Mouse (Mus musculus): Measurements from ENCODE around the gene Col8a2. TPM values are rescaled to one million over a fixed set of nuclear protein-coding genes. Genes with fewer than 3 reads are reported as not detected.

Col8a2 gene
- polyA plus RNA-seq, 1 experiment from 2014 or later, result 1.4 TPM

DNA sequence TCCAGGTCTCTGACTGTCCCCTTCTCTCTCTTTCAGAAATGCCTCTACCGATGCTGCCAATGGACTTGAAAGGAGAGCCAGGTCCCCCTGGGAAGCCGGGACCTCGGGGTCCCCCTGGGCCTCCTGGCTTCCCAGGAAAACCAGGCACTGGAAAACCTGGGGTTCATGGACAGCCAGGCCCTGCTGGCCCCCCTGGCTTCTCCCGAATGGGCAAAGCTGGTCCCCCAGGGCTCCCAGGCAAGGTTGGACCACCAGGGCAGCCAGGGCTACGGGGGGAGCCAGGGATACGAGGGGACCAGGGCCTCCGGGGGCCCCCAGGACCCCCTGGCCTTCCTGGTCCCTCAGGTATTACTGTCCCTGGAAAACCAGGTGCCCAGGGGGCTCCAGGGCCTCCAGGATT, 23.8 kb downstream of the Col8a2 start:
- H3K4me1 ChIP-seq (ENCODE audit: control insufficient read depth, insufficient read depth, low read length), result 0 out of 2 replicates have a peak, but pooled peaks cover 2% of the 10 kb centered on the region
- no peak for DNase-seq (ENCODE audit: low spot score)
- WGBS, result 80% methylated on average over 7 of the region's 7 CpGs
- H3K4me2 ChIP-seq (ENCODE audit: low read depth, severe bottlenecking), result no peak overlapping the region
- H3K27me3 ChIP-seq (ENCODE audit: control insufficient read depth, insufficient read depth, low read length), result no peaks in the 10 kb centered on the region
- H3K9me3 ChIP-seq (ENCODE audit: control insufficient read depth, low read length), result no peaks in the 10 kb centered on the region
- H3K4me3 ChIP-seq (ENCODE audit: low read depth, low read length), result no peak overlapping the region
- H3K36me3 ChIP-seq (ENCODE audit: control insufficient read depth, insufficient read depth, low read length), result no peaks in the 10 kb centered on the region; the same call in none of the 2 replicates
- H3K27ac ChIP-seq (replicated peaks; ENCODE audit: low read depth, low read length), result no peak overlapping the region
- no peak overlapping the region for H3K9ac ChIP-seq (ENCODE audit: low read length)
- ATAC-seq (ENCODE audit: insufficient number of reproducible peaks, low FRiP score, low TSS enrichment, low read depth), result no peak

DNA sequence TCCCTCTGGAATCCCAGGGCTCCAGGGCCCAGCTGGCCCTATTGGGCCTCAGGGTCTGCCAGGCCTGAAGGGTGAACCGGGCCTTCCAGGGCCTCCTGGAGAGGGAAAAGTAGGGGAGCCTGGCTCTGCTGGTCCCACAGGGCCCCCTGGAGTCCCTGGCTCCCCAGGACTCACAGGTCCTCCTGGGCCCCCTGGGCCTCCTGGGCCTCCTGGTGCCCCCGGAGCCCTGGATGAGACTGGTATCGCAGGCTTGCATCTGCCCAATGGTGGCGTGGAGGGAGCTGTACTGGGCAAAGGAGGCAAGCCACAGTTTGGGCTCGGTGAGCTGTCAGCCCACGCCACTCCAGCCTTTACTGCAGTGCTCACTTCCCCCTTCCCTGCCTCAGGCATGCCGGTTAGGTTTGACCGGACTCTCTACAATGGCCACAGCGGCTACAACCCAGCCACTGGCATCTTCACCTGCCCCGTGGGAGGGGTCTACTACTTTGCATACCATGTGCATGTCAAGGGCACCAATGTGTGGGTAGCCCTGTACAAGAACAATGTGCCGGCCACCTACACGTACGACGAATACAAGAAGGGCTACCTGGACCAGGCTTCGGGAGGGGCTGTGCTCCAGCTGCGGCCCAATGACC, 25.1 kb downstream of the Col8a2 start:
- H3K4me1 ChIP-seq (ENCODE audit: control insufficient read depth, insufficient read depth, low read length), result 0 out of 2 replicates have a peak, but pooled peaks cover 2% of the 10 kb centered on the region
- 89% methylated on average over 16 of the region's 16 CpGs for WGBS
- H3K4me2 ChIP-seq (ENCODE audit: low read depth, severe bottlenecking), result no peak overlapping the region
- DNase-seq (ENCODE audit: low spot score) (no peak), ATAC-seq (ENCODE audit: insufficient number of reproducible peaks, low FRiP score, low TSS enrichment, low read depth) (no peak)
- no peak overlapping the region for H3K27ac ChIP-seq (replicated peaks; ENCODE audit: low read depth, low read length)
- H3K27me3 ChIP-seq (ENCODE audit: control insufficient read depth, insufficient read depth, low read length), result no peaks in the 10 kb centered on the region
- H3K9me3 ChIP-seq (ENCODE audit: control insufficient read depth, low read length), result no peaks in the 10 kb centered on the region
- H3K36me3 ChIP-seq (ENCODE audit: control insufficient read depth, insufficient read depth, low read length), result peaks cover 12% of the 10 kb centered on the region
- H3K9ac ChIP-seq (ENCODE audit: low read length), result no peak overlapping the region
- no peak overlapping the region for H3K4me3 ChIP-seq (ENCODE audit: low read depth, low read length)

DNA sequence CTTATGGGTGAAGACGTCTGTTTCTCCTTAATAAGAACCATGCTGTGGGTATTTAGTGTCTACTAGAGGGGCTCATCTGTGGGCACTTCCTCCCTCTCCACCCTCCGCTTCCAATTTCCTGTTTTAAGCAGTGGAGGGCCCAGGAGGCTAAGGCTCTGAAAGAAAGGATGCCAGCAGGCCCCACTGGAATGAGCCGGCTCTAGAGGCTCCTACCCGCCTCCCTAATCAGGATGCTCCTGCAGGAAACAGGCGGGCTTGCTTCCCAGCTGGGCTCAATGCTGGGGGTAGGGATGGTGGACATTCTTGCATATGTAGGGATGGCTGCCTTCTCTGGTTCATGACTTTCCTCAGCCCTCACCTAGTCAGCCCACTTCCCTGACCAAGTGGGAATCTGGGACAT, 26.6 kb downstream of the Col8a2 start:
- 0 out of 2 replicates have a peak, but pooled peaks cover 2% of the 10 kb centered on the region for H3K4me1 ChIP-seq (ENCODE audit: control insufficient read depth, insufficient read depth, low read length)
- DNase-seq (ENCODE audit: low spot score) (no peak), ATAC-seq (ENCODE audit: insufficient number of reproducible peaks, low FRiP score, low TSS enrichment, low read depth) (no peak)
- no peak overlapping the region for H3K4me2 ChIP-seq (ENCODE audit: low read depth, severe bottlenecking)
- WGBS, result 25% methylated on average over 5 of the region's 5 CpGs
- no peak overlapping the region for H3K4me3 ChIP-seq (ENCODE audit: low read depth, low read length)
- H3K27me3 ChIP-seq (ENCODE audit: control insufficient read depth, insufficient read depth, low read length), result no peaks in the 10 kb centered on the region
- peaks cover 19% of the 10 kb centered on the region for H3K36me3 ChIP-seq (ENCODE audit: control insufficient read depth, insufficient read depth, low read length)
- H3K9ac ChIP-seq (ENCODE audit: low read length), result no peak overlapping the region
- H3K27ac ChIP-seq (replicated peaks; ENCODE audit: low read depth, low read length), result no peak overlapping the region
- no peaks in the 10 kb centered on the region for H3K9me3 ChIP-seq (ENCODE audit: control insufficient read depth, low read length)

DNA sequence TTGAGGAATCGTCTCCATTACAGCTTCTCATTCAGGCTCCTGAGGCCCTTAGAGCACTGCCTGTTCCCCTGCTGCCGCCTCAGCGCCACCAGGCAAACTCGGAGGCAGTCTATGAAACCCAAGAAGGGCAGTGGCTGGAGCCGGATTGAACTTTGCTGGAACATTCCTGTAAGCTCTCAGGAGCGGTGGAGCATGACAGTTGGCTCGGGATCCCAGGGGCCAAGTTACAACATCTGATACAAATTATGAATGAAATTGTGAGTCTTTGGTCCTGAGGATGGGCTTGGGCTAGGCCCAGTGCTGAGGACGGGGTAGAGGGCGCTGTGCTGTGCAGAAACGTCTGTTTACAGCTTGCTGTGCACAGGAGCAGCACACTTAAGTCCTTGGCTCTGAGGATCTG, 27.8 kb downstream of the Col8a2 start:
- no peaks in the 10 kb centered on the region for H3K27me3 ChIP-seq (ENCODE audit: control insufficient read depth, insufficient read depth, low read length)
- H3K9ac ChIP-seq (ENCODE audit: low read length), result no peak overlapping the region
- peak; percentile 40 for DNase-seq (ENCODE audit: low spot score)
- ATAC-seq (ENCODE audit: insufficient number of reproducible peaks, low FRiP score, low TSS enrichment, low read depth), result no peak
- H3K4me1 ChIP-seq (ENCODE audit: control insufficient read depth, insufficient read depth, low read length), result 0 out of 2 replicates have a peak, but pooled peaks cover 2% of the 10 kb centered on the region
- no peak overlapping the region for H3K4me2 ChIP-seq (ENCODE audit: low read depth, severe bottlenecking)
- H3K36me3 ChIP-seq (ENCODE audit: control insufficient read depth, insufficient read depth, low read length), result peaks cover 20% of the 10 kb centered on the region
- H3K4me3 ChIP-seq (ENCODE audit: low read depth, low read length), result no peak overlapping the region
- H3K9me3 ChIP-seq (ENCODE audit: control insufficient read depth, low read length), result no peaks in the 10 kb centered on the region
- WGBS, result 54% methylated on average over 10 of the region's 10 CpGs
- H3K27ac ChIP-seq (replicated peaks; ENCODE audit: low read depth, low read length), result no peak overlapping the region

DNA sequence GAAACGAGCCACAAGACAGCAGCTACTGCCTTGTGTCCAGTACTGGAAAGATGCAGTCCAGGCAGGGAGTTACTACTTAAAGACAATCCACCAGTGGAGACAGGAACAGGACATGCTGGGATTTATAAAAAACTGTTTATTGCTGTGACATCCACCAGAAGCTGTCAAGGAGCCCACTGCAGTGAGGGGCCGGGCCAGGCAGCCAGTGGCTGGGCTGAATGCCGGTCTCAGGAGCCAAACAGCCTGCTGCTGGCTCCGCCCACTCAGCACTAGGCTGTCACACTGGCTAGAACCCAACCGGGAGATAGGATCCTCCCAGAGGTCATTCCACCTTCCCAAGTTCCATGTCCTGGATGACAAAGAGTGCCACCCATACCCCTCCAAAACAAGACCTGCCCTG, 29.3 kb downstream of the Col8a2 start:
- no peak overlapping the region for H3K4me2 ChIP-seq (ENCODE audit: low read depth, severe bottlenecking)
- peaks cover 20% of the 10 kb centered on the region for H3K36me3 ChIP-seq (ENCODE audit: control insufficient read depth, insufficient read depth, low read length)
- H3K27me3 ChIP-seq (ENCODE audit: control insufficient read depth, insufficient read depth, low read length), result no peaks in the 10 kb centered on the region
- no peak overlapping the region for H3K27ac ChIP-seq (replicated peaks; ENCODE audit: low read depth, low read length)
- 49% methylated on average over 5 of the region's 5 CpGs for WGBS
- H3K9me3 ChIP-seq (ENCODE audit: control insufficient read depth, low read length), result no peaks in the 10 kb centered on the region
- ATAC-seq (ENCODE audit: insufficient number of reproducible peaks, low FRiP score, low TSS enrichment, low read depth) (no peak), DNase-seq (ENCODE audit: low spot score) (no peak)
- H3K9ac ChIP-seq (ENCODE audit: low read length), result no peak overlapping the region
- H3K4me1 ChIP-seq (ENCODE audit: control insufficient read depth, insufficient read depth, low read length), result peaks cover 8% of the 10 kb centered on the region
- H3K4me3 ChIP-seq (ENCODE audit: low read depth, low read length), result no peak overlapping the region

DNA sequence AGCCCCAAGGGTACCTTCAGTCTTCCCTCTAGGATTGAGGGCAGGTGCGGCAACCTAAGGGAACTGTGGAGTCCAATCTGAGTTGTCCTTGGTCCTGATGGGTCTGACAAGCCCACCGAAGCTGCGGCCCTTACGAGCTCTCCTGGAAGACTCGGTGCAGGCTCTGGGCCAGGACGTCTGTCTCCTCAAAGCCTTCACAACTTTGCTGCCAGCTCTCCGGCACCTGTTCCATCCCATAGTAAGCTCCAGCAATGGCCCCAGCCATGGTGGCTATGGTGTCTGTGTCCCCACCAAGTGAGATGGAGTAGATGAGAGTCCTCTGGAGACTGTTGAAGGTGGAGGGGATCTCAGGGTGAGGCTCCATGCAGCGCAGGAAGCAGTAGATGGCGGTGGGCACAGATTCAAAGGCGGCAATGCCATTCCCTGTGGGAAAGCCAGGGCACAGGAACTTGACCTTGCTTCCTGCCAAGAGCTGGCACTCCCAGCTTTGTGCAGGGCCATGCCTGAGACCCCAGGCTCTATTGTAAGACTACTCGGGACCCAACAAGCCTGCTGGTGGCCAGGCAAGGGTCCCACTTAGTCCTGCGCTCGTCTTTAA, 29.9 kb downstream of the Col8a2 start:
- Histone ChIP-seq H3K4me2 (ENCODE audit: low read depth, severe bottlenecking) (no peak overlapping the region), H3K27me3 (ENCODE audit: control insufficient read depth, insufficient read depth, low read length) (no peaks in the 10 kb centered on the region), H3K27ac (replicated peaks; ENCODE audit: low read depth, low read length) (no peak overlapping the region), H3K4me3 (ENCODE audit: low read depth, low read length) (no peak overlapping the region), H3K9ac (ENCODE audit: low read length) (no peak overlapping the region), H3K9me3 (ENCODE audit: control insufficient read depth, low read length) (no peaks in the 10 kb centered on the region), H3K36me3 (ENCODE audit: control insufficient read depth, insufficient read depth, low read length) (peaks cover 20% of the 10 kb centered on the region), H3K4me1 (ENCODE audit: control insufficient read depth, insufficient read depth, low read length) (peaks cover 9% of the 10 kb centered on the region)
- no peak for ATAC-seq (ENCODE audit: insufficient number of reproducible peaks, low FRiP score, low TSS enrichment, low read depth)
- 91% methylated on average over 13 of the region's 13 CpGs for WGBS
- DNase-seq (ENCODE audit: low spot score), result no peak

DNA sequence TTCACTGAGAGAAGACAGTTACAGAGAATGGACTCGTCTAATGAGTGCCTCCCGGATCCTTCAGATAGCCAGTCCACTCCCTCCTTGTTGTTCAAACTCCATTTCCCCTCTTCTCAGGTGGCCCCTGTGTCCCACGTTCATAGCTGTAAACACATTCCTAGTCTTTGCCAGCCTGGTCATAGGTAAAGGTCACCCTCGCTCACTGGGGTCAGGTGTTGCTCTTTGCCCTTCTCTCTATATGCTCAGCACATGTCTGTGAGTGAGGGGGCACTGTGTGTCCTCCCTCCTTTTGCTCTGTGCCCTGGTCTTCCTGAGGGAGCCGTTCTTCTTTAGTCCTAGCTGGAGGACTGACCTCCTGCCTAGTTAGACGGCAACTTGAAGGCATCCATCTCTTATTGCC, 33.2 kb downstream of the Col8a2 start:
- H3K4me3 ChIP-seq (ENCODE audit: low read depth, low read length), result no peak overlapping the region
- H3K27ac ChIP-seq (replicated peaks; ENCODE audit: low read depth, low read length), result no peak overlapping the region
- DNase-seq (ENCODE audit: low spot score) (no peak), ATAC-seq (ENCODE audit: insufficient number of reproducible peaks, low FRiP score, low TSS enrichment, low read depth) (no peak)
- H3K36me3 ChIP-seq (ENCODE audit: control insufficient read depth, insufficient read depth, low read length), result peaks cover 20% of the 10 kb centered on the region
- no peak overlapping the region for H3K4me2 ChIP-seq (ENCODE audit: low read depth, severe bottlenecking)
- no peaks in the 10 kb centered on the region; the same call in 1 of the 2 replicates for H3K27me3 ChIP-seq (ENCODE audit: control insufficient read depth, insufficient read depth, low read length)
- no peak overlapping the region for H3K9ac ChIP-seq (ENCODE audit: low read length)
- H3K9me3 ChIP-seq (ENCODE audit: control insufficient read depth, low read length), result no peaks in the 10 kb centered on the region
- WGBS, result 87% methylated on average over 6 of the region's 6 CpGs
- H3K4me1 ChIP-seq (ENCODE audit: control insufficient read depth, insufficient read depth, low read length), result peaks cover 9% of the 10 kb centered on the region

DNA sequence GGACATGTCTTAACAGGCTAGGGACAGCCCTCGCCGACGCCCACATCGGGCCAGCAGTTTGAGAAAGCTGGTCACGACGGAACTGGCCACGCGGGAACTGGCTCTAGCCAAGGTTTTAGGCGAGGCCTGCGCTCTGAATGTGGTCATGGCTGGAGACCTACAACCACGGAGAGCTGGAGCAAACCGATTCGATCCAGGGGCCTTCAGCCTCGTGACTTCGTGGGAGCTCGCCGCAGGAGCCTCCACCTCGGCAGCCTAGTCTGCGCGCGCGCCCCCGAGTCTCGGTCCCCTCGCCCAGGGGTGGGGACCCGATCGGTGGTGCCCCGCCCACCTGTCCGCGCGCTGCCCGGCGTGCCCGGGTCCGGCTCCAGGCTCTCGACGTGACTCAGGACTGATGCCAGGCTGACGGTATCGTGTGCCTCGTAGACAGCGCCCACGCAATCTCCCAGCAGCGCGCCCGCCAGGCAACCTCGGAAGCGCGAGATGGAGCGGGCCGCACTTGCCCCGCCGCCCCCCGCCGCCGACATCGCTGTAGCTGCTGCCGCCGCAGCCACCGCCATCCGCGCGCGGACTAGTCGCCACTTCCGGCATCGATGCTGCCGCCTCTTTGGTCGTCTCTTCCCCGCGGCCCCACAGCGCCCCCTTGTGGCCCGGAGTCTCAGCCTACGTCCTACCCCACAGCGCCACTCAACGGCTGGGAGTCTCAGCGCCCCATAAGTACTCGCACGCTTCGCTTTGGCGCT, 34.7 kb downstream of the Col8a2 start, which contains the start of gene Adprhl2:
Gene Adprhl2, minus strand, starts transcription at position 593 of the 743 bp plus-strand sequence.
- ATAC-seq (ENCODE audit: insufficient number of reproducible peaks, low FRiP score, low TSS enrichment, low read depth) (peak; percentile 82), DNase-seq (ENCODE audit: low spot score) (peak; percentile 100)
- WGBS, result under 1% methylated on average over 74 of the region's 80 CpGs
- Histone ChIP-seq H3K36me3 (ENCODE audit: control insufficient read depth, insufficient read depth, low read length) (peaks cover 13% of the 10 kb centered on the region; the same call in 1 of the 2 replicates), H3K4me2 (ENCODE audit: low read depth, severe bottlenecking) (peak within 1 kb of the TSS; percentile 88), H3K9ac (ENCODE audit: low read length) (peak within 1 kb of the TSS; percentile 84), H3K4me3 (ENCODE audit: low read depth, low read length) (peak within 1 kb of the TSS; percentile 71), H3K27ac (replicated peaks; ENCODE audit: low read depth, low read length) (peak within 1 kb of the TSS; percentile 0; the same call in 1 of the 2 replicates), H3K27me3 (ENCODE audit: control insufficient read depth, insufficient read depth, low read length) (peaks cover 8% of the 10 kb centered on the region), H3K9me3 (ENCODE audit: control insufficient read depth, low read length) (no peaks in the 10 kb centered on the region), H3K4me1 (ENCODE audit: control insufficient read depth, insufficient read depth, low read length) (peaks cover 10% of the 10 kb centered on the region)

All from limb, embryonic 11.5 days (tissue).